Mouse (Mus musculus): ENCODE measurements around the gene Hoxa6. TPM values are rescaled to one million over a fixed set of nuclear protein-coding genes. Genes with fewer than 3 reads are reported as not detected.

Hoxa6 gene
- total RNA-seq, 2 experiments from 2014 or later: not detected

- no peak for DNase-seq
Measured at GRCm38 (mm10) chr6:52196811-52197210, 11.7 kb downstream of the Hoxa6 start.

DNA sequence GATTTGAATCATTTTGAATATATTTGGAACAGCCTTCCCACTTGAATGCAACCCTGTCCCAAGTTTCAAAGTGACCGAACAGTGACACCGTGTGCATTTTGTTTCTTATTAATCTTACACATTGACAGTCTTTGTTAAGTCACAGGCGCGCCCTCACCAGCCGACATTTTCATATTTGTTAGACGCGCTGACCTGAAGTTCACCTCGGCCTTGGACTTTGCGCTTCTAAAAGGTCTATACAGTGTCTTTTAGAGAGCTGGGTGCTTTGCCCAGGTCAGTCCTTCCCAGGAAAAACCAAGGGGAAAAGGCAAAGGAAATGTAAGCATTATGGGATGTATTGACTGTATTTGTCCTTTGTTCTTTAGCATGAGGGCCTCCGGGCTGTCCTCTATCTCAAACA lies 13.8 kb downstream of the Hoxa6 start:
- DNase-seq: no peak

GRCm38 (mm10) chr6:52191860-52192550 lies 16.5 kb downstream of the Hoxa6 start:
- no peak for DNase-seq

- no peak for DNase-seq
Measured at GRCm38 (mm10) chr6:52190906-52191810, 17.4 kb downstream of the Hoxa6 start, which contains the start of gene Hoxa4. Hoxa4 (minus strand) TSS chr6:52191753.

DNA sequence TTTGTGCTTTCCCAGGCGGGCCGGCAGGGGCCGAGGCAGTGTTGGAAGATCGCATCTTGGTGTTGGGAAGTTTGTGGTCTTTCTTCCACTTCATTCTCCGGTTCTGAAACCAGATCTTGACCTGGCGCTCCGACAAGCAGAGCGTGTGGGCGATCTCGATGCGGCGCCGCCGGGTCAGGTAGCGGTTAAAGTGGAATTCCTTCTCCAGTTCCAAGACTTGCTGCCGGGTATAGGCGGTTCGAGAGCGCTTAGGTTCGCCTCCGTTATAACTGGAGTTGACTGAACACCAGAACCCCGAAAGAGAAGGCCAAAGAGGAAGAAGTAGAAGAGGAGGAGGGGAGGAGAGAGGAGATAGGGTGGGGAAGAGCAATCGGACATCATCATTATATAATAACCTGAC lies 18.1 kb downstream of the Hoxa6 start:
- no peak for DNase-seq

GRCm38 (mm10) chr6:52189909-52190308 lies 18.6 kb downstream of the Hoxa6 start:
- DNase-seq: no peak

DNA sequence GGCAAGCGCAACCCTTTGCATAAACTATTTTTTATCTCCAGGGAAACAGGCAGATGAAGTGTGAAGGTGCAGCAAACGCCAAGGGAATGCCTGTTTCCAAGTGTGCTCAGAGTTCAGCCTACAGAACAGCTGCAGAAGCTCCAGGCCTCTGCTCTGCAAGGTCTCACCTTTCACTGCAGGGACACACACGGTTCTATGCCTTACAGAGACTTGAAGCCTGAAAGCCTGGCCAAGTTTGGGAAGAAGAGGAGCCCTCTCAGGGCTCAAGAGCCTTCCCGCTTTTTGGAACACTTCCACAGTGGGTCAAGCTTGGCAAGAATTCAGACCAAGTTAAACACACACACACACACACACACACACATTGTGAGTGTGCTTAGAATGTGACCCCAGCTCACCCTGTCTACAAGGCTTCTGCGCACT lies 19.3 kb downstream of the Hoxa6 start:
- no peak for DNase-seq

DNA sequence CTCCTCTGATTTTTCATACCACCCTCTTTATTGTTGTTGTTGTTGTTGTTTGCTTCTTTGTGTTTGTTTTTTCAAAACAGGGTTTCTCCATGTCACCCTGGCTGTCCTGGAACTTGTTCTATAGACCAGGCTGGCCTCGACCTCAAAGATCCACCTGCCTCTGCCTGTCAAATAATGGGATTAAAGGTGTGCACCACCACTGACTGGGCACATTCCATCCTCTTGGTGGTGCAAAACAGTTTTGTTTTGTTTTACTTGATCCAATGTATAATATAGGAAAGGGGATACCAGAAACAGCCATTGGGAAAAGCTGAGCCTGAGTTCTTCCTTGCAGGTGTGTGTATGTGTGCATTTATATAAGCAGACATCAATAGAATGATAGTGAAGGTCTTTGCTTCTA lies 22.0 kb downstream of the Hoxa6 start:
- DNase-seq: no peak

DNA sequence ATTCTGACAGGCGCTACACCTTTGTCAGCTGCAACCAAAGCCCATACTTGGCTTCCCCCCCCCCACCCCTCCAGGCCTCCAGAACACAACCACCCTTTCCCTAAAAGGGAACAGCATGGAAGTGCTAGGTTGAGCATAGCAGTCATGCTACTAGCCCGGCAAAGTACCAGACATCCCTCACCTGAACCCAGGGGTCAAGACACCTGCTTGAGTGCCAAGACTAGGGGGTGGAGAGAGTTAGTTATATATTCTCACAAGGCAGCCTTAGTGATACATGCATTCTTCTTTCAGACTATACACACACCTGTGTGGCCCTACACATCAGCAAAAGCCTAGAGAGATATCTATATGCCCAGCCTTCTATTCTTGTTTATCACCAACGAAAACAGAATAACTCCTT lies 22.7 kb downstream of the Hoxa6 start:
- DNase-seq: no peak

GRCm38 (mm10) chr6:52185222-52185621 lies 23.3 kb downstream of the Hoxa6 start:
- no peak for DNase-seq

- no peak for DNase-seq
Measured at GRCm38 (mm10) chr6:52184668-52185067, 23.9 kb downstream of the Hoxa6 start.

DNA sequence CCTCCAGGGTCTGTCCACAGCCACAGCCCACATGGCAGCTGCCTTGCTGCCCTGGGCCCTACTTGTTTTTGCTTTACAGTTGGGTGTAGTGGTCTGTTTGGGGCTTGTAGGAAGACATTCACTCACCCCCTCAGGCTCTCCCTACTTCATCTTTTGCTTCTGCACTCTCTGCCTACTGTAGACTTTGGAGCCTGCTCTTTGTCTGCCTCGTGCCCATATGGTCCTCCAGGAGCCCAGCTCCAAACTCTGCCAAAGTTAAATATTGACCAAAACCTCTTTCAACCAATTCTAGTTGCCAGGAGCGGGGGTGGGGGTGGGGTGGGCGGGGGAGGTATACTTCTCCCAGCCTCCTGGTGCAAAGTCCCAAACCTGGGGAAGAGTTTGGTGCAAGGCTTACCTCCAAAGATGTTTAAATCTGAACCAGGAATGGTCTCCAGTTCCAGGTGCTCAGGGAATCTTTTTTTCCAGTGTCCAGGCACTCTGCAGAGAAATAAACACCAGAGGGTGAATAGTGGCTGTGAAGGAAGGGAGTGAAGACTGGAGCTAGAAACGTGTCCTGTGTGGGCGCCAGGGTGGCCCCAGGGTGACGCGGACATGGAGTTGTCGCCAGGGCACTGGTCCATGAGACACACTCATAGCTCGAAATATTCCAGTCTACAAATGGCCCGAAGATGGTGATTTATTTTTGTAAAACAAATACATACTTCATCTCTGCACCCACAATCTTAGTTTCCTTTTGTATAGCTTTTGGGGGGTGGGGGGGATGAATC lies 25.0 kb downstream of the Hoxa6 start:
- DNase-seq: no peak

- no peak for DNase-seq
Measured at GRCm38 (mm10) chr6:52182793-52183192, 25.7 kb downstream of the Hoxa6 start.

GRCm38 (mm10) chr6:52182030-52182429 lies 26.5 kb downstream of the Hoxa6 start:
- DNase-seq: no peak

DNA sequence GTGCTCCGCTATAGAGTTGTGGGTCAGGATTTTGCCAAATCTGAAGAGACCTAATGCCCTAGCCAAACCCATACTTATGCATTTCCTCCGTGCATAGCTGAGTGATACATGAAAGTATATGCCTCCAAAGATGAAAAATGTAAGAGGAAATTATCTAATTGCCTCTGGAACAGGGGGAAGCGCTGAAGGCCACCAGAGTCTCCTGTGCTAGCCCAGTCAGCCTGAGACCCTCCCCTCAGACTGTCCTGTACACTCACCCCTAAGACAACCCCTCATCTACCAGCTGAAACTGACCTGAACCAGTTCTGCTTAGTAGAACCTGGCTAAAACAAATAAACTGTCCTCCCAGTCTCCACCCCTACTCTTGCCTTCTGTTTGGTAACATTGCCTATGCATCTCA lies 27.8 kb downstream of the Hoxa6 start:
- DNase-seq: no peak

GRCm38 (mm10) chr6:52180213-52180710 lies 28.3 kb downstream of the Hoxa6 start:
- DNase-seq: no peak

DNA sequence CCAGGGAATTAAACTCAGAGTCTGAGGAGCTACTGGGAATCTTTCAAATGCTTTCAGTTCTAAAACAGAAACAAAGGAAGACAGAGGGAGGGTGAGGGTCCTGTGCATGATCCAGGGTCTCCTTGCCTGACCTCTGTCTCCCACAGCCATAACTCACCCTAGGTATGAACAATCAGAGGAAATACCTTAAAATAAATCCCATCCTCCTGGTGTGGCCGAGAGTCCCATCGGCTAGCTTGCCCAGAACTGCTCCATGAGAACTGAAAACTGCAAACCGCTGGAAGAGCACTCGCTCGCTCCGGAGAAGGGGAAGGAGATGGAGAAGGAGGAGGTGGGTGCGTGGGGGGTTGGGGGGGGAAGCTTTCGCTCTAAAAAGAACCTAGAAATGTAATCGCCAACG lies 28.8 kb downstream of the Hoxa6 start:
- no peak for DNase-seq

DNA sequence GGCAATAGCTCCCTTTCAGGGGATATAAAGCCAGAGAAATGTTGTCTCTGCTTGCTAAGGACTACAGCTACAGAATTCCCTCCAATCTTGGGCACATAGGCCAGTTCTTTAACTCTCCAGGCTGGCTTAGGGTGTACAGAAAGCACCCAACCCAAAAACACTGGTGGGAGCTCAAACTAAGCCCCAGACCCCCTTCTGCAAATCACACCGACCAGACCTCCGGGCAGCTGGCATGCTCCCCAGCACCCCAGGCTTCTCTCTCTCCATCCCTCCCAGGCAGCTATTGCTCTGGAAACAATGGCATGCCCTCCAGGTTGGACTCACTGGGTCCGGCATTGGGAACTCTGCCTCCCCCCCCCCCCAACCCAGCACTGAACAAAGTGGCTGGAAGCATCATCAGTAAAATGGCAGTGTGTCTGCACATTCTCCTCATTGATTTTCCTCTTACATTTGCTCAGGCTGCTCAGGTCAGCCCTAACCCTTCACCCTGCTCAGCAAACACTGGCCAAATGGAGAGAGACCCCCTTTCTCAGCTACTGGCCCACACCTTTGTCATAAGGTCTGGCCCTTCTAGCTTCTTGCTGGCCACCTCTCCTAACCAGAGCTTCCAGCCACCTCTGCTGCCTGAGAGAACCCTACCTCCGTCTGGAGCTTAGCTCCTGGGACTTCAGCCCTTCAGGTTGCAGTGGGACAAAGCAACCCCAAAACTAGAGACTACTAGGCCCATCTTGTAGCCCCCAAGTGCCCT lies 29.4 kb downstream of the Hoxa6 start:
- no peak for DNase-seq

- DNase-seq: no peak
Measured at GRCm38 (mm10) chr6:52177806-52178205, 30.7 kb downstream of the Hoxa6 start.

GRCm38 (mm10) chr6:52177061-52177735 lies 31.3 kb downstream of the Hoxa6 start, which contains the start of gene 5730596B20Rik:
5730596B20Rik (plus strand) TSS chr6:52177498.
- DNase-seq: no peak

DNA sequence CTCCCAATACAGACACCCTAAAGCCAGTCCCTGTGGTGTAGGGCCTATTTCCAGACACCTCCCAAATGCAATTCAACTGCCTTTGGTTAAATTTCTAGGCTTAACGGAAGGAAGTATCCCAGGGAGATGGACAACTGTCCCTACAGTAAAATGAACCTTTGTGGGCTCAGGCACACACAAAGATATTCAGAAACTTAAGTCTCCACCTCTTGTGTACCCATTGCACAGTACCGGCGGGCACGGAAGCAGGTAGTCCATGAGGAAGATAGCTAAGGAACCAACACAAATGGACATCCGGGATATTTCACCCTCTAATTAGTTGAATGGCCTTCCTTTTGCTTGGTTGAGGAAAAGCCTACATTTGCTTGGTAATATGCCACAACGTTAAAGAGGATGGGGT lies 32.1 kb downstream of the Hoxa6 start:
- DNase-seq: no peak
